Mouse (Mus musculus) small intestine, adult 2 months (tissue): ENCODE data around the gene Il17re.

Experiments used
- CTCF ChIP-seq: fragments of 200-500 bp; IDR thresholded peaks from 2 replicates; pipeline ENCODE4 v1.5.1; 2012; ENCODE audit warnings: low read depth, mild to moderate bottlenecking, control low read depth, inconsistent platforms, low read length, moderate library complexity, mixed read lengths; ENCODE audit not compliant: insufficient replicate concordance, insufficient read length; ENCODE audit errors: extremely low read depth
- POLR2A ChIP-seq: fragments of 200-500 bp; IDR thresholded peaks from 2 replicates; pipeline ENCODE4 v1.6.1; 2012; ENCODE audit warnings: low read depth, mild to moderate bottlenecking, control low read depth, inconsistent platforms, low read length, moderate library complexity

DNA sequence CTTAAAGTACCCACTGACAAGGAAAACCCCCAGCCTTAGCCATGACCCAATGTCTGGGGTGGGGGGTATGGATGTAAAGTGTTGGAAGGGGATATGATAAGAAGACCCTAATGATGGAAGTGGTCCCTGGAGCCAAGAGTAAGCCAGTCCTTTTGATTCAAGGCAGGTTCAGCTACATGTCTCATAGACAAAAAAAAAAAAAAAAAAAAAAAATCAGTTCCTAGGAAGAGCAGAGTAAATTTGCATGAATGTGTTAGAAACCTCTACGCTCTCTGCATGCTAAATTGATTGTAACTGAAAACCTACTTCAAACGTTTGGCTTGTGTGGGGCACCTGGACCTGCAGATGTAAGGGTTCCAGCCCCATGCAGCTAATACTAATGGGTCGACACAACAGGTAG lies 26.5 kb upstream of the Il17re start:
- TF ChIP-seq CTCF = no peak
- TF ChIP-seq POLR2A = no peak
